8 mouse cellular contexts compared by ENCODE assay signal in the genomic region with DNA sequence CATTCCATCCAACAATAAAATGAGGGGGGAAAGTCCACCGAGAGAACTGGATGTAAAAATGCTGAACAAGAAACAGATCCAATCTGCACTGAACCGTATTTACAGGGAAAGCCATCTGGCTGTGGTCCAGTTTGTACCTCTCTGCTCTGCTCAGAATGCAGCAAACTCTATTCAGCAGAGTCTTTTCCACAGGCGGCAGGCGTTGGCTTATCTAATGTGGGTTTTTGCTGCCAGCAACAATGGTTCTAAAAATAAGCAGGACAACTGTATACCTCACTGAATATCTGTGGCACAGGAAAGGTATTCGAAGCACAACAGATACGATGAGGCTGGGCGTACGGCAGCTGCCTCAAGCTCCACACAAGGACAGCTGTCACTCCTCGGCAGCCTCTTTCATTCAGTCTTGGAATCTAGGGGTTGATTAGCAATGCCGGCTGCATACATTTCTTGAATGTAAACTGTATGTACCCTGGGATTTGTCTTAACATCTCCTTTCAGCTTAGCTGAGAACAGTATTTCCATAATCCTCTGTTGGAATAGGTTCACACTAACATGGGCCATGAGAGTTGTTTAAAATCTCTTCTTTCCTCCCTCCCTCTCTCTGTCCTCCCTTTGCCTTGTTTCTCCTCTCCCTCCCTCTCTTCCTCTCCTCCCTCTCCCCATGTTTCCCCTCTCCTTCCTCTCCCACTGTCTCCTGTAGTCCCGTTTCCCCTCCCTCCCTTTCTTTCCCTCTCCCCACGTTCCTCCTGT.
DNase-seq lines count a peak whose midpoint lies in the region; ATAC-seq lines count a peak whose summit lies in the region.

No protein-coding gene starts in this region.

- WGBS in embryonic facial prominence, embryonic 15.5 days, result 15% methylated on average over 12 of the region's 12 CpGs
- WGBS in hindbrain, embryonic 15.5 days, result 23% methylated on average over 12 of the region's 12 CpGs
- 45% methylated on average over 12 of the region's 12 CpGs for WGBS in limb, embryonic 11.5 days
- 14% methylated on average over 12 of the region's 12 CpGs for WGBS in stomach, embryonic 16.5 days

- H3K27me3 ChIP-seq in embryonic facial prominence, embryonic 15.5 days, result no peaks in the 10 kb centered on the region
- H3K27me3 ChIP-seq in hindbrain, embryonic 15.5 days, result no peaks in the 10 kb centered on the region
- H3K27me3 ChIP-seq in limb, embryonic 11.5 days (ENCODE audit: control insufficient read depth, insufficient read depth, low read length), result no peaks in the 10 kb centered on the region
- H3K27me3 ChIP-seq in stomach, embryonic 16.5 days (ENCODE audit: control insufficient read depth, insufficient read depth, low read length), result no peaks in the 10 kb centered on the region

- H3K4me2 ChIP-seq in embryonic facial prominence, embryonic 15.5 days (replicated peaks), result peak overlapping the region; percentile 30
- H3K4me2 ChIP-seq in hindbrain, embryonic 15.5 days, result peak overlapping the region; percentile 43
- H3K4me2 ChIP-seq in limb, embryonic 11.5 days (ENCODE audit: low read depth, severe bottlenecking), result no peak overlapping the region
- H3K4me2 ChIP-seq in stomach, embryonic 16.5 days (ENCODE audit: low read depth, low read length), result peak overlapping the region; percentile 27; the same call in 1 of the 2 replicates

- no peaks in the 10 kb centered on the region for H3K36me3 ChIP-seq in embryonic facial prominence, embryonic 15.5 days
- no peaks in the 10 kb centered on the region for H3K36me3 ChIP-seq in hindbrain, embryonic 15.5 days
- H3K36me3 ChIP-seq in limb, embryonic 11.5 days (ENCODE audit: control insufficient read depth, insufficient read depth, low read length), result no peaks in the 10 kb centered on the region
- H3K36me3 ChIP-seq in stomach, embryonic 16.5 days (ENCODE audit: control insufficient read depth, insufficient read depth, low read length), result no peaks in the 10 kb centered on the region

- peak; percentile 79 for ATAC-seq in embryonic facial prominence, embryonic 15.5 days (ENCODE audit: insufficient number of reproducible peaks, low FRiP score, low TSS enrichment, low read depth)
- peak; percentile 84 for ATAC-seq in hindbrain, embryonic 15.5 days (ENCODE audit: low FRiP score, low read depth)
- ATAC-seq in limb, embryonic 11.5 days (ENCODE audit: insufficient number of reproducible peaks, low FRiP score, low TSS enrichment, low read depth), result no peak
- peak; percentile 52; the same call in 1 of the 2 replicates for ATAC-seq in stomach, embryonic 16.5 days (ENCODE audit: insufficient read depth, low FRiP score)

- H3K9ac ChIP-seq in embryonic facial prominence, embryonic 15.5 days, result no peak overlapping the region
- H3K9ac ChIP-seq in hindbrain, embryonic 15.5 days, result 0 out of 2 replicates have a peak overlapping the region, but pooled peaks have one; percentile 16
- H3K9ac ChIP-seq in limb, embryonic 11.5 days (ENCODE audit: low read length), result no peak overlapping the region
- H3K9ac ChIP-seq in stomach, embryonic 16.5 days (ENCODE audit: low read length), result peak overlapping the region; percentile 54; the same call in 1 of the 2 replicates

- peak; percentile 5 for DNase-seq in cerebellum, adult 9-10 months
- no peak for DNase-seq in cerebellum, adult 9-11 months
- DNase-seq in limb, embryonic 11.5 days (ENCODE audit: low spot score), result peak; percentile 26
- no peak for DNase-seq in adrenal gland, postnatal 10 days
- no peak for DNase-seq in spleen, postnatal 10 days (ENCODE audit: low spot score in 2 of 2)

- no peak overlapping the region for H3K4me3 ChIP-seq in embryonic facial prominence, embryonic 15.5 days (replicated peaks)
- H3K4me3 ChIP-seq in hindbrain, embryonic 15.5 days, result no peak overlapping the region
- H3K4me3 ChIP-seq in limb, embryonic 11.5 days (ENCODE audit: low read depth, low read length), result no peak overlapping the region
- no peak overlapping the region for H3K4me3 ChIP-seq in stomach, embryonic 16.5 days (replicated peaks; ENCODE audit: low read length)

- peaks cover 17% of the 10 kb centered on the region for H3K4me1 ChIP-seq in embryonic facial prominence, embryonic 15.5 days
- peaks cover 14% of the 10 kb centered on the region for H3K4me1 ChIP-seq in hindbrain, embryonic 15.5 days (replicated peaks)
- peaks cover 12% of the 10 kb centered on the region for H3K4me1 ChIP-seq in limb, embryonic 11.5 days (ENCODE audit: control insufficient read depth, insufficient read depth, low read length)
- peaks cover 20% of the 10 kb centered on the region for H3K4me1 ChIP-seq in stomach, embryonic 16.5 days (ENCODE audit: control insufficient read depth, insufficient read depth, low read length)

- no peaks in the 10 kb centered on the region for H3K9me3 ChIP-seq in embryonic facial prominence, embryonic 15.5 days (replicated peaks)
- H3K9me3 ChIP-seq in hindbrain, embryonic 15.5 days, result no peaks in the 10 kb centered on the region
- H3K9me3 ChIP-seq in limb, embryonic 11.5 days (ENCODE audit: control insufficient read depth, low read length), result no peaks in the 10 kb centered on the region
- H3K9me3 ChIP-seq in stomach, embryonic 16.5 days (replicated peaks; ENCODE audit: control insufficient read depth, low read length), result no peaks in the 10 kb centered on the region

- H3K27ac ChIP-seq in embryonic facial prominence, embryonic 15.5 days (replicated peaks), result peak overlapping the region; percentile 66
- H3K27ac ChIP-seq in hindbrain, embryonic 15.5 days (replicated peaks), result peak overlapping the region; percentile 14; the same call in 1 of the 2 replicates
- 0 out of 2 replicates have a peak overlapping the region, but pooled peaks have one; percentile 6 for H3K27ac ChIP-seq in limb, embryonic 11.5 days (replicated peaks; ENCODE audit: low read depth, low read length)
- peak overlapping the region; percentile 83 for H3K27ac ChIP-seq in stomach, embryonic 16.5 days (ENCODE audit: low read length)

Comparison
In these comparisons a context has a peak if more than half of its experiments do, and no peak if none do; other contexts are left out.
1. DNase-seq: peak in cerebellum, adult 9-10 months (single experiment) and limb, embryonic 11.5 days (single experiment); none in cerebellum, adult 9-11 months (single experiment), adrenal gland, postnatal 10 days (single experiment) and spleen, postnatal 10 days (0 of 2).
2. H3K27ac ChIP-seq: peak in every context shown above with its lines; median percentile 83 in stomach, embryonic 16.5 days; 66 in embryonic facial prominence, embryonic 15.5 days; 14 in hindbrain, embryonic 15.5 days; 6 in limb, embryonic 11.5 days.
3. H3K9ac ChIP-seq: peak in hindbrain, embryonic 15.5 days (single experiment) and stomach, embryonic 16.5 days (single experiment); none in embryonic facial prominence, embryonic 15.5 days (single experiment) and limb, embryonic 11.5 days (single experiment).